Mouse (Mus musculus) CH12.LX (cell line): ENCODE results near the gene Tmem258. TPM values are rescaled to one million over a fixed set of nuclear protein-coding genes. Genes with fewer than 3 reads are reported as not detected.

Experiments
- DNase-seq: peaks from one replicate; pipeline ENCODE4 v3.0.0-alpha.2; 2013; ENCODE audit errors: extremely low read depth
- H3K27ac ChIP-seq: 2 replicates; pipeline ENCODE4 v1.5.1; 2012; ENCODE audit warnings: low read depth, mild to moderate bottlenecking, control low read depth, moderate library complexity; ENCODE audit not compliant: insufficient read depth
- H3K27me3 ChIP-seq: replicated peaks from 2 replicates; pipeline ENCODE3; 2012; ENCODE audit warnings: inconsistent platforms
- H3K36me3 ChIP-seq, 2 experiments: replicated peaks in 1 of 2; 2 replicates each; pipeline versions ENCODE3 to v1.6.1; 2012; ENCODE audit warnings: inconsistent platforms in 1 of 2, low read length in 1 of 2, mild to moderate bottlenecking in 1 of 2, mixed read lengths in 1 of 2, moderate library complexity in 1 of 2; ENCODE audit not compliant: control insufficient read depth in 1 of 2, insufficient read depth in 1 of 2
- H3K4me1 ChIP-seq, 2 experiments: 2 replicates each; pipeline ENCODE4 v1.6.1; 2012; ENCODE audit warnings: inconsistent platforms in 1 of 2, moderate library complexity in 1 of 2; ENCODE audit not compliant: insufficient read depth in 2 of 2, control insufficient read depth in 1 of 2
- H3K4me2 ChIP-seq: 2 replicates; pipeline ENCODE4 v1.6.1; 2012; ENCODE audit warnings: low read depth, mild to moderate bottlenecking, control low read depth; ENCODE audit not compliant: poor library complexity, insufficient read depth, severe bottlenecking
- H3K4me3 ChIP-seq, 3 experiments: fragments of 150-350 bp in 1 of 3; sonication (generic) in 1 of 3; replicated peaks in 1 of 3; 2 replicates each; pipeline versions ENCODE3 to v1.5.1; 2011 to 2012; ENCODE audit warnings: low read depth in 2 of 3, low read length in 2 of 3, mild to moderate bottlenecking in 2 of 3, moderate library complexity in 2 of 3, control low read depth in 1 of 3, improper control_type of control experiment in 1 of 3, inconsistent platforms in 1 of 3, mixed read lengths in 1 of 3; ENCODE audit not compliant: poor library complexity in 1 of 3
- H3K79me2 ChIP-seq: replicated peaks from 2 replicates; pipeline ENCODE4 v1.6.1; 2012; ENCODE audit warnings: mild to moderate bottlenecking, moderate library complexity; ENCODE audit not compliant: control insufficient read depth, poor library complexity, insufficient read depth, severe bottlenecking; ENCODE audit errors: extremely low read depth
- H3K9ac ChIP-seq: 2 replicates; pipeline ENCODE4 v1.6.1; 2012; ENCODE audit warnings: low read depth, mild to moderate bottlenecking, control low read depth, moderate library complexity; ENCODE audit not compliant: insufficient read depth
- H3K9me3 ChIP-seq: replicated peaks from 2 replicates; pipeline ENCODE3; 2012; ENCODE audit warnings: low read length, inconsistent platforms, mixed read lengths
- CHD2 ChIP-seq: IDR thresholded peaks from 2 replicates; pipeline ENCODE4 v1.6.1; 2011; ENCODE audit warnings: low read length, improper control_type of control experiment
- EP300 ChIP-seq: IDR thresholded peaks from 2 replicates; pipeline ENCODE4 v1.6.1; 2011; ENCODE audit warnings: low read length, improper control_type of control experiment
- HCFC1 ChIP-seq: IDR thresholded peaks from 2 replicates; pipeline ENCODE4 v1.6.1; 2012; ENCODE audit warnings: low read depth, mild to moderate bottlenecking, inconsistent platforms, low read length, improper control_type of control experiment
- JUN ChIP-seq: IDR thresholded peaks from 2 replicates; pipeline ENCODE4 v1.6.1; 2011; ENCODE audit warnings: low read depth, mild to moderate bottlenecking, low read length, improper control_type of control experiment, moderate library complexity; ENCODE audit not compliant: insufficient read depth
- KAT2A ChIP-seq: IDR thresholded peaks from 2 replicates; pipeline ENCODE4 v1.6.1; 2012; ENCODE audit warnings: low read length, improper control_type of control experiment, inconsistent platforms; ENCODE audit not compliant: insufficient replicate concordance
- MAFK ChIP-seq: IDR thresholded peaks from 2 replicates; pipeline ENCODE4 v1.6.1; 2011; ENCODE audit warnings: low read length, improper control_type of control experiment; ENCODE audit not compliant: insufficient replicate concordance
- MAX ChIP-seq: IDR thresholded peaks from 2 replicates; pipeline ENCODE4 v1.6.1; 2011; ENCODE audit warnings: low read length, improper control_type of control experiment
- MXI1 ChIP-seq: IDR thresholded peaks from 2 replicates; pipeline ENCODE4 v1.6.1; 2011; ENCODE audit warnings: mild to moderate bottlenecking, low read depth, low read length, improper control_type of control experiment
- MYC ChIP-seq: IDR thresholded peaks from 2 replicates; pipeline ENCODE4 v1.6.1; 2011; ENCODE audit warnings: low read depth, mild to moderate bottlenecking, improper control_type of control experiment, low read length
- PAX5 ChIP-seq: IDR thresholded peaks from 2 replicates; pipeline ENCODE4 v1.6.1; 2012; ENCODE audit warnings: low read length, inconsistent platforms, mixed read lengths
- POLR2A ChIP-seq: IDR thresholded peaks from 2 replicates; pipeline ENCODE4 v1.6.1; 2011; ENCODE audit warnings: low read depth, mild to moderate bottlenecking, improper control_type of control experiment, low read length
- RAD21 ChIP-seq: IDR thresholded peaks from 2 replicates; pipeline ENCODE4 v1.6.1; 2011; ENCODE audit warnings: low read depth, mild to moderate bottlenecking, low read length, improper control_type of control experiment, moderate library complexity
- RCOR1 ChIP-seq: conservative IDR thresholded peaks from 2 replicates; pipeline ENCODE4 v1.6.1; 2012; ENCODE audit warnings: low read depth, mild to moderate bottlenecking, inconsistent platforms, low read length, improper control_type of control experiment
- SIN3A ChIP-seq: IDR thresholded peaks from 2 replicates; pipeline ENCODE4 v1.6.1; 2012; ENCODE audit warnings: low read length, improper control_type of control experiment, inconsistent platforms
- SMC3 ChIP-seq: IDR thresholded peaks from 2 replicates; pipeline ENCODE4 v1.6.1; 2011; ENCODE audit warnings: low read depth, low read length, improper control_type of control experiment
- UBTF ChIP-seq: IDR thresholded peaks from 2 replicates; pipeline ENCODE4 v1.6.1; 2012; ENCODE audit warnings: low read depth, mild to moderate bottlenecking, inconsistent platforms, low read length, improper control_type of control experiment, moderate library complexity
- USF1 ChIP-seq: IDR thresholded peaks from 2 replicates; pipeline ENCODE4 v1.6.1; 2014; ENCODE audit warnings: low read depth, mild to moderate bottlenecking, inconsistent platforms, low read length, improper control_type of control experiment
- USF2 ChIP-seq: conservative IDR thresholded peaks from 2 replicates; pipeline ENCODE4 v1.6.1; 2011; ENCODE audit warnings: low read depth, low read length, improper control_type of control experiment
- ZC3H11A ChIP-seq: IDR thresholded peaks from 2 replicates; pipeline ENCODE4 v1.6.1; 2012; ENCODE audit warnings: low read depth, mild to moderate bottlenecking, inconsistent platforms, low read length, improper control_type of control experiment
- ZKSCAN1 ChIP-seq: IDR thresholded peaks from 2 replicates; pipeline ENCODE4 v1.6.1; 2012; ENCODE audit warnings: low read depth, inconsistent platforms, low read length, improper control_type of control experiment, borderline replicate concordance
- dilution Hi-C: fragments of 300-500 bp; cut with MboI; formaldehyde crosslinking; loops from 2 replicates; pipeline ENCODE4 v1.14.3; 2020; ENCODE audit warnings: low sequenced_read_pairs; ENCODE audit not compliant: extremely low pct_unique_long_range_greater_than_20kb, extremely low pct_ligation_motif_present
- in situ Hi-C: fragments of 300-500 bp; cut with MboI; formaldehyde crosslinking; loops from 3 replicates; pipeline ENCODE4 v1.14.3; 2019; ENCODE audit warnings: low sequenced_read_pairs, low pct_ligation_motif_present, low pct_unique_long_range_greater_than_20kb, mixed read lengths
- polyA plus RNA-seq: library from polyadenylated mRNA; unstranded; fragments of >175 nt; gene quantifications from 2 replicates; pipeline ENCODE4 v1.2.1, GENCODE M21; 2012; ENCODE audit warnings: low read depth; ENCODE audit not compliant: insufficient read length
- total RNA-seq, 2 experiments: library from RNA; depleted of rRNA; stranded (reverse); fragments of 300-350 nt in 1 of 2; fragments of >200 nt in 1 of 2; gene quantifications; 2 replicates each; pipeline ENCODE4 v1.2.3; 2012 to 2014

Gene Tmem258
- total and polyA plus RNA-seq, 3 experiments = 164 to 344 (median 253) TPM

DNA sequence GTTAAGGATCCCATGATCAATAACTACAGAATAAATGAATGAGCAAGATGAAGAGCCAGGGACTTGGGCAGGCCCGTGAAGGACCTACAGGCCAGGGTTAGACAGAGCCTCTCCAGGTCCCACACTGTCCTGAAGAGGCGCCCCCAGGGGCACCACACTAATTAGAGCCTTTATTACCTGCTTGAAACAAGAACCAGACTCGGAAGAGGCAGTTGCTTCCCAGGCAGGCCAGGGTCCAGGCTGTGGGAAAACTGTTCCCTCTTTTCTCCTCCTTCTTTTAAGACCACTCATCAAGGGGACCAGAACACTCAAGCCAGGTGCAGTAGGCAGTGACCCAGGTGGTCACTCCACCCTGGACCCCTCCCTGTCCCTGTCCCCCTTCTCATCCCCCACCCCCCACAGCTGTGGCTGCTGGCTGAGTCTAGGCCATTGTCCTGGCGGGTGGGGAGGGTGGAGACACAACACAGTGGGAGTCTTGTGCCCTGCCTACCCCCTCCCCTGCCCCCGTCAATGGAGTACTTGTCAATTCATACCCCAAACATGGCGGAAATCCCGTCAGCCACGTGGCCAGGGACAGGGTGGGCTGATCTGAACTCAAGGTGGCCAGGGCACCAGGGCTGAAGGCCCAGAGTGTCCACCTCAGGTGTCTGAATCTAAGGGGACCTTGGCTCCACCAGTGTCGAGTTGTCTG lies 28.7 kb downstream of the Tmem258 start:
- Histone ChIP-seq H3K4me3 (no peak overlapping the region), H3K9me3 (no peaks in the 10 kb centered on the region), H3K36me3 (no peaks in the 10 kb centered on the region), H3K27ac (no peak overlapping the region), H3K27me3 (peaks cover 98% of the 10 kb centered on the region), H3K4me1 (no peaks in the 10 kb centered on the region), H3K4me2 (no peak overlapping the region), H3K9ac (no peak overlapping the region), H3K79me2 (no peaks in the 10 kb centered on the region)
- no peak for DNase-seq
- in situ Hi-C loops = no loop called here
- dilution Hi-C loops = no loop called here
- TF ChIP-seq ZKSCAN1 = no peak
- no peak for TF ChIP-seq MYC

DNA sequence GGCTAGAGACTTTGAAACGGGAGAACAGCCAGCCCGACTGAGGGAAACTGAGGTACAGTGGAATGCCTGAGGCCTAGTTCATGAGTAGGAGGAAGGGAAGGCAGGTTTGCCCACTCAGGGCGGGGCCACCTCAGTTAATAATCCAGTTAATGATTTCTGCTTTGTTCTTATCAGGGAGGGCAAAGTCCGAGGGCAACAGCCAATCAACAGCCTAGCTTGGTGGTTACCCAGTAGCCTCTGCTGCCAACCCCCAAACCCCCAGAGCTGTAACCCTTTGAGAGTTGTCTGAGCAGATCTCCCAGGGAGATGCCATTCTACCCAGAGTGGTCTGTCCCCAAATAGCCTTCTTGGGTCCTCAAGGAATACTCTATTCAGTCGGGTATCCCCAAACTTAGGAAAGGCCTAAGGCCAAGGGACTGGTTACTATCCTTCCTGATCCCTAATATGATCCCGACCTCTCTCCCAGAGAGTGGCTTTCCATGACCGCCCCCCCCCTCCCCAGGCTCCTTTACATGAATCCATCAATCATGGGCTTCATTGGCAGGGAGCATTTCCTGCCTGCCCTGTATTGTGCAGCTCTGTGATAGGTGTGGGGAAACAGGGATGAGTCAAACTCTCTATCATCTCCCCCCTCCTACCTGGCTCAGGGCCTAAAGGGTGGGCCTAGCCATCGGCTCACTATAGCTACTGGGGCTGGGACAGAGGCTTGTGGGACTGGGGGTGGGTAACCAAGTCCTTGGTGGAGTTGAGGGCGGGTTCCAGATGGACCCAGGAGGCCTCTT lies 32.2 kb downstream of the Tmem258 start:
- Histone ChIP-seq H3K79me2 (no peaks in the 10 kb centered on the region), H3K27ac (no peak overlapping the region), H3K9ac (no peak overlapping the region), H3K4me1 (no peaks in the 10 kb centered on the region), H3K27me3 (peaks cover 90% of the 10 kb centered on the region), H3K4me2 (no peak overlapping the region), H3K36me3 (no peaks in the 10 kb centered on the region), H3K9me3 (no peaks in the 10 kb centered on the region), H3K4me3 (no peak overlapping the region)
- in situ Hi-C loops = no loop called here
- no peak for DNase-seq
- dilution Hi-C loops = no loop called here
- TF ChIP-seq MXI1 (no peak), ZKSCAN1 (no peak), HCFC1 (no peak), USF1 (no peak), ZC3H11A (no peak), MAFK (no peak), PAX5 (no peak), RCOR1 (no peak), CHD2 (no peak), MYC (no peak), KAT2A (no peak), SIN3A (no peak), MAX (no peak), UBTF (no peak), POLR2A (no peak), RAD21 (no peak), SMC3 (no peak), JUN (no peak), EP300 (no peak), USF2 (no peak)
